Mouse (Mus musculus): ENCODE data around the gene Cdkn2c.

Cdkn2c gene

DNA sequence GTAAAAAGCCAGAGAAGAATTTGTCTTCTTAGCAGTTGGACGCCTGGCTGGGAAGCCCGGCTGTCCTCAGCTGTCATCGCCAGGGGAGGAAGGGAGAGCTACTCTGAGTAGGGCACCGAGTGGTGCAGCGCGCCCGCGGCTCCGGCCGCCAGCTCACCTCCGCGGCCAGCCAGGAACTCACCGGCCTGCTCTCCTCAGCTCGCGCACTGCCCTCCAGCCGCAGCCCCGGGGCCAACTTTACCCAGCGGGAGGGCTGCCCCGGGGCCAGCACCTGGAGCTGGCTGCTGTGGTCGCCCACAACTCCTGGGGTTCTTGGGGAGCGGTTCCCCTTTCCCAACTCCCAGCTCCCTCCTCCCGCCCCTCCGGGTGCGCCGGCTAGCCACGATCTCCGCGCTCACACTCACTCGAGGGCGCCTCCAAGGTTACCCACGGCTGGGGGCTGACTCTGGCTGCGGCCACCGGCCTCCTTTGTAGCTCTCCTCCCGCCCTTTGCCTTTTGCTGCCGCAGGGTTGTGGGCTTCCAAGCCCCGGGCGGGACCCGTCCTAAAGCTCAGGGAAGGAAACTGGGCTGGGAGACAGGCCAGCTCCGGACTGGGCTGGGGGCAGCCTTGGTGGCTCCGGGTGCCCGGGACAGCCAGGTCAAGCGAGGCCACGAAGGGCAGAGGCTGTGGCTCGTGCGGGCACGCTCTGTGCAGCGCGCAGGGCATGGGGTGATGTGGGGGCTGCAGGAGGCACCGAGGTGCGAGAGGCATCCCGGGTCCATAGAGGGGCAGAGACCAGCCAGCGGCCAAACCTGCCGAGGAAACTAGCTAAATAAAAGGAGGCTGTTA lies 9.8 kb downstream of the Cdkn2c start:
- peak; percentile 55 to 56 for DNase-seq

DNA sequence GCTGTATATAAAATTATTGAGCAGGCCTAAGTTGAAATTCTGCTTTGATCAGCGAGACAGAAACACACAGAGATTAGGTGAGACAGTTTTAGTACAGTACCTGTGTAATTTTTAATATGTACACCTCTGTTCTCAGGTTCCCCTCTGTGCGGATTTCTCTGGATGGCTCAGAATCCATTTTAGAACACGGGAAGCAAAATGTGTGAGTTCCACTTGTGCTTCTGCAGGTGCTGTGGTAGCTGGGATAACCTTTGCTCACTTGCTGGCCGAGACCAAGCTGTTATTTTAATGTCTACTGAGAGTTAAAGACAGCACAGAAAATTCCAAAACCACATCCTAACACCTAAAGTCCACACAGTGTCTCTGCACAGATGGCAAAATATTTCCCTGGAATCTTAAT lies 10.7 kb downstream of the Cdkn2c start:
- no peak for DNase-seq

DNA sequence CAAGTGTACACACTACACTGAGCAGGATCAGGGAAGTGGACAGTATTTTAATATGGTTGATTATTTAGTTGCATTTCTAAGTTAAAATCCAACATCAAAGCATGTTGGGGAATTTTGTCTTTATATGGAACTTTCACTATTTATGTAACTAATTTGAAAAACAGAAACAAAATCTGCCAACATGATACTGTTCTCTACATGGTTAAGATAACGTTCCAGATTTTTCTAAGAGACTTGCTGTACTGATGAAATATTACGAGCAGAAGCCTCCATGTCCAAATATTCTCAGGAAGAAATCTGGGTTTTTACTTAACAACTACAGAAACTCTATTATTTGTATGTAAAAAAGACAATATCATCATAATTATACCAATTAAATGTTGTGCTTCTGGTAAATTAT lies 11.3 kb downstream of the Cdkn2c start:
- DNase-seq: no peak

DNA sequence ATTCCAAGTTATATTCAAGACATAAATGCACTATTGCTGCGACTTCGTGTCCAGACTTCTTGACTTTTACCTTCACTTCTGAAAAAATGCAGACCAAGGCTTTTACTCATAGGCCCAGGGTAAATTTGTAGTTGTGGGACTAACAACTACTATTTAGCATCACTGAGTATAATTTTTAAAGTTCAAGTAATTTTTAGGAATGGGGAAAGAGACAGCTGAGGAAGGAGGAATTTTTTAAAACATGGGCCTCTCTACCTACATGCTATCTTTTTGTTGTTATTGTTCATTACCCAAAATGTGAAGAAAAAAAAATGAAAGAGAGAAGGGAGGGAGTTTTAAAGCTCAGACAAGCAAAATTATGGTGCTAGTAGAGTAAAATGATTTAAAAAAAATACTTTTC lies 12.3 kb downstream of the Cdkn2c start:
- DNase-seq: no peak

DNA sequence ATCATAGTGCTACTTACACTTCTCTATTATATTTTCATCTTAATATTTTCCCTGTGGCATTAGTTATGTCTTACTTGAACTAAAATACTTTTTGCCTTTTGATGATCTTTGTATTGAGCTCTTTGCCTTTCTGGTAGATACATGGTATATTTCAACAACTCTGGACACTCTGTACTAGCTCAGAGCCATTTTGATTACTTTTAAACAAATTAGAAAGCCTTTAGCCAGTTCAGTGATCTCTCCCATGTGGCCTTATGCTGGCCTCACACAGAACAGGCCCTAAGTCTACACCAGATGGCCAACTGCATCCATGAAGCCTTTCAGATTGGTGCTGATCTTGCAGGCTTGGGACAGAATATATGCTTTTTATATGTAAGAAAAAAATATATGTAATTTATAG lies 13.7 kb downstream of the Cdkn2c start:
- no peak for DNase-seq

DNA sequence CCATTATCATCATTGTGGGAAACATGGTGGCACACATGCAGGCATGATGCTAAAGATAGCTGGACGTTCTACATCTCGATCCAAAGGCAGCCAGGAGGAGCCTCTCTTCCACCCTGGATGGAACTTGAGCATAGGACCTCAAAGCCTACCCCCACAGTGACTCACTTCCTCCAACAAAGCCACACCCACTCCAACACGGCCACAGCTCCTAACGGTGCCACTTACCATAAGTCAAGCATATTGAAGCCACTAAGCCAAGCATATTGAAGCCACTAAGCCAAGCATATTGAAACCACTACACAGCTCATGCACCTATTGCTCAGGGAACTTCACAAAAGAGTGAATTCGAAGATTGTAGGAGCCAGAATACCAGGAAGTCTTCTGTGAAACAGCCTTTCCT lies 17.7 kb downstream of the Cdkn2c start:
- no peak for DNase-seq

DNA sequence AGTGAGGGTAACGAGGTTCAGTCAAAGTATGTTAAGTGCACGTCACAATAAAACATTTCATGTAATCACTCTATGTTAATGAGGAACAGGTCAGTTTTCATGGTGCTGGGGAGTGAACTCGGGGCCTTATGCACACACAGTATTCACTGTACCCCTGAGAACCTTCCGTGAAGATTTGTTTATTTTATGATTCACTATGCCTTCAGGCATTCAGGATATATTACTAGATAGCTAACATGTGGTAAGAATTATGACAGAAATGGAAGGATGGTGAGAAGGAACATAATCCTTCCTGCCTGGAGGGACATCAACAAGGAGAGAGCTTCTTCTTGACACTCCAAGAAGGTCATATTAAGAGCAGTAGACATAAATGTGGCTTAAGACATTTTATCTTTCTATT lies 19.7 kb downstream of the Cdkn2c start:
- no peak for DNase-seq

DNA sequence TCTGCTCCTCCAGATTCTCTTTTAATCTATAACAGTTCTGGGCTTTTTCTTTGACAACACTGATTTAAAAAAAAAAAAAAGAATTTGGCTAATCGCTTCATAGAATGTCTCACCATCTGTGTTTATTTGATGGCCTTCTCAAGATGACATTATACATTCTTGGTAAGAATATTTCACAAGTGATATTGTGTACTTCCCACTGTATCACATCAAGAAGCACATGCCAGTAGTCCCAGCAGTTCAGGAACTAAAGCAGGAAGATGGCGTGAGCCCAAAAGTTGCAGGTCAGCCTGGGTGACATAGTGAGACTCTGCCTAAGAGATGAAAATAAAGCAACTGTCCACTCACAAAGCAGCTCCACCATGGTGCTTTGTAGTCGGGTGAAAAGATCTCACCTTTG lies 25.5 kb downstream of the Cdkn2c start:
- no peak for DNase-seq

DNA sequence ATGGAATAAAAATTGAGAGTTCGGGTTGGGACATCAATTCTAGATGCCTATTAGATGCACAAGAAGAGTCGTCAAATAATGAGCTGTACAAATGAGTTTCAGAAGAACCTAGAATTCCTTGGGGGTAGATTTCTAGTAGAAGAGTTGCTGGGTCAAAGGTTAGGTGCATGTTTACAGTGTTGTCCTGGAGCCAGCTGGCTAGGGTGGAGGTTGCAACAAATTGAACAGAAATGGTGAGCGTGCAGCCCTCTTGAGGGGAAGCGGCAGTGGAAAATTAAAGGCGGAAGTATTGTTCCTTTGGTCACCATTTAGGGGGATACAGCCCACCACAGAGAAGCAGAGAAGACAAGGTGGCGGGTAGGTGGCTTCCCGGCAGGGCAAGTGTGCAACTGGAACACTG lies 26.8 kb downstream of the Cdkn2c start:
- no peak for DNase-seq

DNA sequence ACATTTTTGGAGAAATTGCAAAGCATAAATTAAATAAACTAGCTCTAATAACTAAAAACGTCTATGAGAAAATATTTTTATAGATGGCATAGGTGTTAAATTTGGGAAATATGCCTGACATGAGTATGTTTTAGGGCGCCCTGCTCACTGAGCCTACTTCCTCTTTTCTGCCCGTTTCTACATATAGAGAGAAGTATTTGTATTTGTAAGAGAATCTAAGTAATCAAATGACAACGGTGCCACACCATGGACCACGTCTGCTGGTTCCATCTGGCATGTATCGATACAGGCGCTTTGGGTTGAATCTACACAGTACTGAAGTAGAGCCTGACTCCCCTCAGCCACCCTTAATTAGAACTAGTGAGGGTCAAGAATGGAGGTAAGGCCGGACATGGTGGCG lies 27.6 kb downstream of the Cdkn2c start:
- no peak for DNase-seq

DNA sequence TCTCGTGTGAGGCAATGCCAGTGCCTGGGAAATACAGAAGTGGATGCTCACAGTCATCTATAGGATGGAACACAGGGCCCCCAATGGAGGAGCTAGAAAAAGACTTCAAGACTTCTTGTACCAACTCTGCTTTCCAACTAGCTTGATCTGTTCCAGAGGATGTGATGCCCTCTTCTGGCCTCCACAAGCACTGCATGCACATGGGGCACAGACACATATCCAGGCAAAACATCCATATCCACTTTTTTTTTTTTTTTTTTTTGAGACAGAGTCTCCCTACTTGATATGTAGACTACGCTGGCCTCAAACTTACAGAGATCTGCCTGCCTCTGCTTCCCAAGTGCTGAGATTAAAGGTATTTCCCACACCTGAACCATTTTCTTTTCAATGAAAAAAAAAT lies 32.0 kb downstream of the Cdkn2c start:
- DNase-seq: peak in 1 of 2 experiments; percentile 13

DNA sequence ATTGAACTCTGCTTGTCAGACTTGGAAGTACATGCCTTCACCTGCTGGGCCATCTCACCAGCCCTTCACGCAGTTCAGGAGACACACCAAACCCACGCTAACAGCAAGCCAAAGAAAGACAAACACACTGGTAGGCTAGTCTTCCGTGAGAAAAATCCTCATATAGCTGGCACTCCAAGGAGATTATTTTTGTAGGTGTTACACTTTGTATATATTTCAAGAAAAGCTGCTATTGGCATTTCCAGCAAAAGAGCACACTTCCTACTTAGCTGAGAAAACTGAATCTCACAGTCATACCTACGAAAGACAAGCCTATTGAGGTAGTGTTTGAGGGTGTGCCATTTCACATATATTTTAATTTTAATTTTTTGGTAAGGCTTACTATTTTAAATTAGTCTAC lies 36.0 kb downstream of the Cdkn2c start:
- DNase-seq: no peak

DNA sequence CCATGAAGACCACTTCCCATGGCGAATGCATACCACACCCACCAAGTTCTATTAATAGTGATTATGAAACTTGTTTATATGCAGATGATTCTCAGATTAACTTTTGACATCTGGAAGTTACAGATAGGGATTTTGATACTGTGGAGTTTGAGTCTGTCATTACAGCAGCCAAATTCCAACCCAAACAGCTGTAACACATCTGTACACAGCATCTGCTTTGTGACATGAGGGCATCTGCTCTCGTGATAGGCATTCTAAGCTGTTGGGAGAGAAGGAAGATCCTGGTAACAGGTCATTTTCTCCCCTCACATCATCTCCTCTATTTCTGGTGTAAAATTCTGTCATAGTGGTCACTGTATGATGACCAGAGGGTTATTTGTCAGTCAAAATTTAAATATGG lies 36.8 kb downstream of the Cdkn2c start:
- no peak for DNase-seq

DNA sequence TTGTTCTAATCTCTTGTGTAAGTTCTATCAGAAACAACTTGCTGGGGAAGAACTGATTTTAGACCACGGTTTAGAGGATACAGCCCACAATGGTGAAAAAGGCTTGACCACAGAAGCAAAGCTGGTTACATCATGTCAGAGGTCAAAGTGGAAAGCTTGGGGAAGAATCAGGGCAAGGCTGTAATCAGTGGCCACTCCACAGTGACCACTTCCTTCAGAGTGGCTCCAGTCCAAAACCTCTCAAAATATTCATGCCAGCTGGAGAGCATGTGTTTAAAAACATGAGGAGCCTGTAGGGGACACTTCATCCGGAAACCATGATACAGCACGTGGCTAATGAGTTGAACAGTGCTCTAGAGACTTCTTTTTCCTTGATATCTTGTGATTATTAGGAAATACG lies 54.4 kb downstream of the Cdkn2c start:
- DNase-seq: no peak
